Mouse (Mus musculus) stomach, embryonic 16.5 days (tissue): ENCODE results near the gene Tprn. TPM values are rescaled to one million over a fixed set of nuclear protein-coding genes. Genes with fewer than 3 reads are reported as not detected.
"Not testable (repeated sequence)": the region's sequence is repeated elsewhere in the genome, so short reads cannot be mapped to it uniquely, and the experiment has no call there.

Experiments
- ATAC-seq: fragments of 200-750 bp; cut with Nextera tagmentation; 2 replicates; pipeline ENCODE4 v1.8.0; 2017; ENCODE audit warnings: moderate number of reproducible peaks, moderate TSS enrichment; ENCODE audit not compliant: insufficient read depth, low FRiP score
- H3K27ac ChIP-seq: fragments of 300-500 bp; sonication (generic); 2 replicates; pipeline ENCODE4 v1.5.1; 2014; ENCODE audit warnings: low read length
- H3K27me3 ChIP-seq: fragments of 300-500 bp; sonication (generic); 2 replicates; pipeline ENCODE4 v1.6.1; 2014; ENCODE audit warnings: low read length, control low read depth, mixed read lengths; ENCODE audit not compliant: control insufficient read depth, insufficient read depth
- H3K36me3 ChIP-seq: fragments of 300-500 bp; sonication (generic); 2 replicates; pipeline ENCODE4 v1.6.1; 2014; ENCODE audit warnings: low read length; ENCODE audit not compliant: control insufficient read depth, insufficient read depth
- H3K4me1 ChIP-seq: fragments of 300-500 bp; sonication (generic); 2 replicates; pipeline ENCODE4 v1.6.1; 2014; ENCODE audit warnings: low read length, control low read depth, mixed read lengths; ENCODE audit not compliant: control insufficient read depth, insufficient read depth
- H3K4me2 ChIP-seq: fragments of 300-500 bp; sonication (generic); 2 replicates; pipeline ENCODE4 v1.6.1; 2014; ENCODE audit warnings: low read depth, low read length, mixed read lengths
- H3K4me3 ChIP-seq: fragments of 300-500 bp; sonication (generic); replicated peaks from 2 replicates; pipeline ENCODE4 v1.5.1; 2014; ENCODE audit warnings: mild to moderate bottlenecking, low read length
- H3K9ac ChIP-seq: fragments of 300-500 bp; sonication (generic); 2 replicates; pipeline ENCODE4 v1.6.1; 2014; ENCODE audit warnings: low read length
- H3K9me3 ChIP-seq: fragments of 300-500 bp; sonication (generic); replicated peaks from 2 replicates; pipeline ENCODE4 v1.6.1; 2016; ENCODE audit warnings: low read length, control low read depth; ENCODE audit not compliant: control insufficient read depth
- WGBS: fragments of 180-500 bp; shearing (Covaris S2); extraction: QIAGEN DNeasy Blood & Tissue Kit; methylation state at CpG from one replicate; pipeline ENCODE4 v1.1.7; 2014; 5-methylcytosine and 5-hydroxymethylcytosine counted together
- polyA plus RNA-seq: library from polyadenylated mRNA; unstranded; fragments of >200 nt; fragmentation: Nextera tagmentation; extraction: Ambion mirVana; gene quantifications from 2 replicates; pipeline ENCODE4 v1.2.1, GENCODE M21; 2015

Gene Tprn
- polyA plus RNA-seq, 1 experiment from 2014 or later = 17.9 TPM

DNA sequence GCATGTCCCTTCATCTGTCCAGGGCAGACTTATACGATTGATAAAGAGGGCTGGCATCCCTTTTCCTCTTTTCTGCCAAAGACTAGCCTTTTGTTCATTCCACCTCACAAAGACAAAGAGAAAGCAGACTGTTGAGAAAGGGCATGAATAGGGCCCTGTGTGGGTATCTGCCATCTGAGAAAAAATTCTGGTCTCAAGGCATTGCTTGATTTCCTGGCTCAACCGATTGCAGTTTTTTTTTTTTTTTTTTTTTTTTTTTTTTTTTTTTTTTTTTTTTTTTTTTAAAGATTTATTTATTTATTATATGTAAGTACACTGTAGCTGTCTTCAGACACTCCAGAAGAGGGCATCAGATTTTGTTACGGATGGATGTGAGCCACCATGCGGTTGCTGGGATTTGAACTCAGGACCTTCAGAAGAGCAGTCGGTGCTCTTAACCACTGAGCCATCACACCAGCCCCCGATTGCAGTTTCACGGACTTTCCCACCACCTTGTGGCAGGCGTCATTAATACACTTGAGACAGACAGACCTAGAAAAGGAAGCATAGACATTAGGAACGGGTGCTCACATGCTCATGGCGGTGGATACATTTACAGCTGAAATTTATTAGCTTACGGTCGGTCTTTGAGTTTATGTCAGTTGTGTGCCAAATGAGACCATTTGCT is 5.8 kb upstream of the Tprn start:
- peaks cover 14% of the 10 kb centered on the region for H3K4me1 ChIP-seq
- 56% methylated on average over 12 of the region's 12 CpGs for WGBS
- not testable (repeated sequence) for H3K36me3 ChIP-seq, ATAC-seq, H3K27ac ChIP-seq, H3K9me3 ChIP-seq, H3K27me3 ChIP-seq
- H3K4me3 ChIP-seq = peak overlapping the region; percentile 85
- peak overlapping the region; percentile 84; the same call in 1 of the 2 replicates for H3K9ac ChIP-seq
- H3K4me2 ChIP-seq = peak overlapping the region; percentile 81

DNA sequence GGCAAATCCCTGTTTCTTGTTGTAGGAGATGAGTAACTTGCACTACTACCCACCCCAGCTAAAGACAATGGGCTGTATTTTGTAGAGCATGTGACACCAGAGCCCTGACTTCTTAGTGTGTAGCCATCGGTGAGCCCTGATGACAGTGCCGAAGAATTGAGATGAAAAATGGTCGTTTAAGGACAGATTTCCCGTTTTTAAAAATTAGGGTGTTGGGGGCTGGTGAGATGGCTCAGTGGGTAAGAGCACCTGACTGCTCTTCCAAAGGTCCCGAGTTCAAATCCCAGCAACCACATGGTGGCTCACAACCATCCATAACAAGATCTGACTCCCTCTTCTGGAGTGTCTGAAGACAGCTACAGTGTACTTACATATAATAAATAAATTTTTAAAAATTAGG is 5.2 kb upstream of the Tprn start:
- H3K27ac ChIP-seq, H3K9ac ChIP-seq, H3K9me3 ChIP-seq, H3K36me3 ChIP-seq, H3K27me3 ChIP-seq, H3K4me3 ChIP-seq, ATAC-seq, H3K4me2 ChIP-seq: not testable (repeated sequence)
- peaks cover 14% of the 10 kb centered on the region for H3K4me1 ChIP-seq
- WGBS = 89% methylated on average over 5 of the region's 5 CpGs

DNA sequence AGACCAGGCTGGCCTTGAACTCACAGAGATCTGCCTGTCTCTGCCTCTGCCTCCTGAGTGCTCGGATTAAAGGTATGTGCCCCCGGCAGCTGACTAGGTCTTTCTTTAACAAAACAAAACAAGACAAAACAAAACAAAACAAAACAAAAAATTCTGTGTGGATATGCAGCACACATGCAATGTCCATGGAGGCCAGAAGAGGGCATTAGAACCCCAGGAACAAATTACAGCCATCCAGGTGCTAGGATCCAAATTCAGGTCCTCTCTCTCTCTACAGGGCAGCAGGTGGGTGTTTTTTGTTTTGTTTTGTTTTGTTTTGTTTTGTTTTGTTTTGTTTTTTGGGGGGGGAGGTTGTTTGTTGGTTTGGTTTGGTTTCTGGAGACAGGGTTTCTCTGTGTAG is 3.5 kb upstream of the Tprn start:
- H3K4me3 ChIP-seq = no peak overlapping the region
- WGBS = 58% methylated on average over 2 of the region's 2 CpGs
- no peak overlapping the region for H3K27ac ChIP-seq
- H3K4me2 ChIP-seq = no peak overlapping the region
- H3K36me3 ChIP-seq = no peaks in the 10 kb centered on the region
- H3K9ac ChIP-seq = no peak overlapping the region
- H3K9me3 ChIP-seq = no peaks in the 10 kb centered on the region
- no peak for ATAC-seq
- peaks cover 21% of the 10 kb centered on the region for H3K4me1 ChIP-seq
- H3K27me3 ChIP-seq = peaks cover 2% of the 10 kb centered on the region; the same call in 1 of the 2 replicates

DNA sequence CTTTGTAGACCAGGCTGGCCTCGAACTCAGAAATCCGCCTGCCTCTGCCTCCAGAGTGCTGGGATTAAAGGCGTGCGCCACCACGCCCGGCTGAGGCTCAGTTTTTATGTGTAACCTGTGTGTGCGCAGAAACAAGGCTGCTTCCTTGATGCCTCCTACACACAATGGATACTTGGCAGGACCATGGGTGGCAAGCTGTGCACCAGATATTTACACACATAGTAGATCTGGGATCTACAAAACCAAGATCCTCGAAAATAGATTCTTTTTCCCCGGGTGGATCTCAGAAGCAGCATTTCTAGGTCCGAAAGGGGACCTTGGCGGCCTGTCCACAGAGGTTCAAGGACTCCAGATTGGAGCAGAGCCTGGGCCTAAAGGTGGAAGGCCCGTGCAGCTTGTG is 548 bp upstream of the Tprn start:
- H3K4me1 ChIP-seq = peaks cover 25% of the 10 kb centered on the region
- H3K4me2 ChIP-seq = peak overlapping the region; percentile 85
- H3K9ac ChIP-seq = peak overlapping the region; percentile 76
- 46% methylated on average over 12 of the region's 12 CpGs for WGBS
- peak overlapping the region; percentile 83 for H3K27ac ChIP-seq
- H3K9me3 ChIP-seq = no peaks in the 10 kb centered on the region
- peaks cover 7% of the 10 kb centered on the region; the same call in 1 of the 2 replicates for H3K27me3 ChIP-seq
- H3K4me3 ChIP-seq = peak overlapping the region; percentile 72
- no peak for ATAC-seq
- H3K36me3 ChIP-seq = no peaks in the 10 kb centered on the region

DNA sequence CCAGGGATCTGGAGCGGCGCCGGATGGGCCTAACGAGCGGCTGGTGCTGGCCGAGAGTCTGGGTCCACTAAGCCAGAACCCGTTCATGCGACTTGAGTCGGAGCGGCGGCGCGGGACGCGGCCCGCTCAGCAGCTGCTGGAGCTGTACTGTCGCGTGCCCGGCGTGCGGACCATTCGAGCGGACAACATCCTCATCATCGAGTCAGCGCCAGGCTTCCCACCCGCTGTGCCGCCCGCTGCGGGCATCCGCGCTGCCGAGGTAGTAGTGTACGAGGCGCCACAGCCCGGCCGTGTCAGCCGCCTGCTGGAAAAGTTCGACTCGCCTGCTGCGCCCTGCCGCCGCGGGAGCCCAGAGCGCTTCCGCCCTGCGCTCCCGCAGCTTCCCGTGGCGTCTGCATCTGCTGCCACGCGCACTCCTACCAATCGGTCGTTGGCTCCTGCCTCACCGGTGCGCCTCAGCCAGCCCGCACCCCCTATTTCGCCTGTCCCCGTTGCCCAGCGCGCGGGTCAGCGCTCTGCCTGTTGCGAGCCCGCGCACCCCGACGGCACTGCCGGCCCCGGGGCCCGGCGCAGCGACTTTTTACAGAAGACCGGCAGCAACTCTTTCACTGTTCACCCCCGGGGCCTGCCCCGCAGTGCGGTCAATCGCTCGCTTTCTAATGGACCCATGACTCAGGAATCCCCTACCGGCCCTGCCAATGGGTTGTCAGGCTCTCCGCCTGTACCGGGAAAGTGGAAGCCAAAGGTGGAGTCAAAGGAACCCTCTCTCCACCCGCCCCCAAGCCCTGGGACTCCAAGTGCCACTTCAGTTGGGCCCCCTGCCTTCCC is 591 bp downstream of the Tprn start:
- no peak for ATAC-seq

DNA sequence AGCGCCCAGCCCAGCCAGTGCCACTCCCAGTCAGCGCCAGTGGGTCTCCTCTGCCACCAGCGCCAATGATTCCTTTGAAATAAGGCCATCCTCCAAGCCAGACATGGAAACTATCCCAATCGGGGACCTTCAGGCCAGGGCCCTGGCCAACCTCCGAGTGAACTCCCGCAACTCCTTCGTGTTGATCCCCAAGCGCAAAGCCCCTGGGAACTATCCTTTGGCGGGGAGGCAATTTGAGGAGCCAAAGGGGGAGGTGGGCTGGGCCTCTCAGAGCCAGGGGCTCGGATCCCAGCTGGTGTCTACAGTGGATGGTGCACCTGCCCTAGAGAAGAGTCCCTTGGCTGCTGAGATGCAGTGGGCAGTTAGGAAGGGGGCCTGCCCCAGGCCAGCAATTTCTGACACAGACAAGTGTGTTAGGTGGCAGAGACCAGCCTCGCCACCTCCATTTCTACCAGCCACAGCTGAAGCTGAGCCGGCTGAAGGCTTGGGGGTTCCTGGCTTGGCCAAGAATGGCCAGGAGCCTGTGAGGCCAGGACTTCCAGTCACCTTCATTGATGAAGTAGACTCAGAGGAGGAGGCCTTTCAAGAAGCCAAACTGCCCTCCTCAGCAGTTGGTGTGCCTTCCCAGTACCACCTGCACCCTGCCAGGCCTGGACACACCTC is 1.3 kb downstream of the Tprn start:
- H3K4me2 ChIP-seq = peak overlapping the region; percentile 85
- peaks cover 7% of the 10 kb centered on the region; the same call in 1 of the 2 replicates for H3K27me3 ChIP-seq
- H3K4me3 ChIP-seq = peak overlapping the region; percentile 72
- no peaks in the 10 kb centered on the region; the same call in 1 of the 2 replicates for H3K36me3 ChIP-seq
- H3K9ac ChIP-seq = peak overlapping the region; percentile 82
- 22% methylated on average over 12 of the region's 12 CpGs for WGBS
- H3K27ac ChIP-seq = no peak overlapping the region; the same call in 1 of the 2 replicates
- H3K4me1 ChIP-seq = peaks cover 36% of the 10 kb centered on the region
- no peaks in the 10 kb centered on the region for H3K9me3 ChIP-seq
- ATAC-seq = no peak

More for the DNA sequence above, 591 bp downstream of the Tprn start:
- H3K27me3 ChIP-seq = peaks cover 7% of the 10 kb centered on the region; the same call in 1 of the 2 replicates
- peak overlapping the region; percentile 85 for H3K4me2 ChIP-seq
- no peaks in the 10 kb centered on the region for H3K36me3 ChIP-seq
- H3K27ac ChIP-seq = peak overlapping the region; percentile 60
- H3K9me3 ChIP-seq = no peaks in the 10 kb centered on the region
- WGBS = under 1% methylated on average over 82 of the region's 82 CpGs
- peak overlapping the region; percentile 72 for H3K4me3 ChIP-seq
- H3K4me1 ChIP-seq = peaks cover 36% of the 10 kb centered on the region
- peak overlapping the region; percentile 82 for H3K9ac ChIP-seq

DNA sequence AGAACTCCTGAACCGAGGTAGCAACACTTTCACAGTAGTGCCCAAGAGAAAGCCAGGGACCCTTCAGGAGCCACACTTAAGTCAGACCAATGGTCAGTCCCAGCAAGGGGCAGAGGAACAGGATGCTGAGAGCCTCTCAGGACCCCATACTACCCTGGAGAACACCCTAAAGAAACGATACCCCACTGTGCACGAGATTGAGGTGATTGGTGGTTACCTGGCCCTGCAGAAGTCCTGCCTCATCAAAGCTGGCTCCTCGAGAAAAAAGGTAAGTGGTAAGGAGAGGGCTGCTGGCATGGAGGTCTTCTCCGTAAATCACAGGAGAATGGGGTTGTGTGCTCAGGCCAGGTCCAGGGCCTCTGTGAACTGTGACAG is 1.9 kb downstream of the Tprn start:
- H3K4me2 ChIP-seq = peak overlapping the region; percentile 85
- H3K27me3 ChIP-seq = peaks cover 7% of the 10 kb centered on the region; the same call in 1 of the 2 replicates
- H3K9me3 ChIP-seq = no peaks in the 10 kb centered on the region
- H3K9ac ChIP-seq = peak overlapping the region; percentile 82
- WGBS = 77% methylated on average over 5 of the region's 5 CpGs
- H3K36me3 ChIP-seq = no peaks in the 10 kb centered on the region; the same call in 1 of the 2 replicates
- ATAC-seq = no peak
- H3K27ac ChIP-seq = peak overlapping the region; percentile 90; the same call in 1 of the 2 replicates
- H3K4me3 ChIP-seq = peak overlapping the region; percentile 72
- peaks cover 36% of the 10 kb centered on the region for H3K4me1 ChIP-seq

DNA sequence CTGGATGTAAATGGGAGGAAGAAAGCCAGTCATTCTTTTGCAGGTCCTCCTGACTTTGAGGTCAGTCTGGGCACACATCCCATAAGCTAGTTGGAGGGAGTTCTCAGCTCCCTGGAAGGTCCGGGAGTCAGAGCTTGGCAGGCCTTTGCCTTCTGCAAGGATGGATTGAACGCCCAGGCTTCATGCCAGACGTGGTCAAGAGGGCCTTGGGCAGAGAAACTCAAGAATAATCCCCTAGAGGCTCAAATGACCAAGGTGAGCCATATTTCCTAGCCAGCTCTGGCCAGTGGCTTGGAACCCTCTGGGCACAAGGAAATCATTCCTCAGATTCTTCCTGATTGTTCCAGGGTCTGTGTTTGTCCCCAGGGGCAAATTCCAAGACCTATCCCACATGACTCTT is 2.4 kb downstream of the Tprn start:
- peaks cover 36% of the 10 kb centered on the region for H3K4me1 ChIP-seq
- H3K9ac ChIP-seq = peak overlapping the region; percentile 82
- WGBS = 65% methylated on average over 3 of the region's 3 CpGs
- peaks cover 7% of the 10 kb centered on the region; the same call in 1 of the 2 replicates for H3K27me3 ChIP-seq
- H3K9me3 ChIP-seq = no peaks in the 10 kb centered on the region
- H3K27ac ChIP-seq = peak overlapping the region; percentile 90; the same call in 1 of the 2 replicates
- peaks cover under 1% of the 10 kb centered on the region; the same call in 1 of the 2 replicates for H3K36me3 ChIP-seq
- H3K4me3 ChIP-seq = peak overlapping the region; percentile 72
- peak overlapping the region; percentile 85 for H3K4me2 ChIP-seq
- ATAC-seq = no peak
